Mouse (Mus musculus) intestine, postnatal 0 days (tissue): ENCODE data around the gene Pzp. TPM values are rescaled to one million over a fixed set of nuclear protein-coding genes. Genes with fewer than 3 reads are reported as not detected.

Experiments used
- ATAC-seq: fragments of 200-750 bp; cut with Nextera tagmentation; 2 replicates; pipeline ENCODE4 v1.8.0; 2017; ENCODE audit warnings: mild to moderate bottlenecking, moderate TSS enrichment, moderate library complexity
- H3K27ac ChIP-seq: fragments of 300-500 bp; sonication (generic); 2 replicates; pipeline ENCODE4 v1.5.1; 2014; ENCODE audit warnings: mild to moderate bottlenecking, low read depth, low read length, moderate library complexity
- H3K27me3 ChIP-seq: fragments of 300-500 bp; sonication (generic); replicated peaks from 2 replicates; pipeline ENCODE4 v1.6.1; 2014; ENCODE audit warnings: low read length, mixed read lengths; ENCODE audit not compliant: control insufficient read depth, insufficient read depth
- H3K36me3 ChIP-seq: fragments of 300-500 bp; sonication (generic); 2 replicates; pipeline ENCODE4 v1.6.1; 2014; ENCODE audit warnings: mild to moderate bottlenecking, moderate library complexity; ENCODE audit not compliant: control insufficient read depth, insufficient read depth
- H3K4me1 ChIP-seq: fragments of 300-500 bp; sonication (generic); replicated peaks from 2 replicates; pipeline ENCODE4 v1.6.1; 2014; ENCODE audit warnings: antibody characterized with exemption, low read length, mixed read lengths; ENCODE audit not compliant: control insufficient read depth, insufficient read depth
- H3K4me2 ChIP-seq: fragments of 300-500 bp; sonication (generic); replicated peaks from 2 replicates; pipeline ENCODE4 v1.6.1; 2014; ENCODE audit warnings: low read depth, mild to moderate bottlenecking, moderate library complexity
- H3K4me3 ChIP-seq: fragments of 300-500 bp; sonication (generic); 2 replicates; pipeline ENCODE4 v1.5.1; 2014; ENCODE audit warnings: low read depth, low read length
- H3K9ac ChIP-seq: fragments of 300-500 bp; sonication (generic); 2 replicates; pipeline ENCODE4 v1.6.1; 2014; ENCODE audit warnings: mild to moderate bottlenecking, low read depth, low read length
- H3K9me3 ChIP-seq: fragments of 300-500 bp; sonication (generic); 2 replicates; pipeline ENCODE4 v1.6.1; 2016; ENCODE audit warnings: mixed run types; ENCODE audit not compliant: control insufficient read depth
- CTCF ChIP-seq: sonication (generic); IDR thresholded peaks from 2 replicates; pipeline ENCODE4 v1.5.1; 2016; ENCODE audit warnings: low read depth, mild to moderate bottlenecking, control low read depth, antibody characterized with exemption, moderate library complexity
- WGBS: fragments of 180-500 bp; shearing (Covaris S2); extraction: QIAGEN DNeasy Blood & Tissue Kit; methylation state at CpG from one replicate; pipeline ENCODE4 v1.1.7; 2014; 5-methylcytosine and 5-hydroxymethylcytosine counted together
- polyA plus RNA-seq: library from polyadenylated mRNA; unstranded; fragments of >200 nt; fragmentation: Nextera tagmentation; extraction: Ambion mirVana; gene quantifications from 2 replicates; pipeline ENCODE4 v1.2.1, GENCODE M21; 2015

Gene Pzp
- polyA plus RNA-seq, 1 experiment from 2014 or later: 0.39 TPM

DNA sequence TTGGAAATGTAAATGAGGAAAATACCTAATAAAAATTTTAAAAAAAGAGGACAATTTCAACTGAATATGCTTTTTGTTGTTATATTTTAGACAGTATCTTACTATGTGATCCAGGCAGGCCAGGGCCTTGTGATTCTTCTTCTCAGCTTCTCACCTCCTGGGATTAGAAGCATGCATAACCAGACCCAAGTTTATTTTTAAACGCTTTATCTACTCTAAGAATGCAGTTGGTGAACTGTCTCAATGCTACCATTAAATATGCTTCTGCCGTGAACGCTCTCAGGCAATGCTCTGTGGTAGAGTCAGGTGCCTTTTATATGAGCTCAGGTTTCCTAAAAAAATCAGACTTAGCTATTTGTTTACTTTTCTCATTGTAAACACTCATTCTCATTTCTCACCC is 3.2 kb downstream of the Pzp start:
- WGBS: 86% methylated on average over 3 of the region's 3 CpGs
- no peaks in the 10 kb centered on the region for H3K27me3 ChIP-seq
- H3K36me3 ChIP-seq: no peaks in the 10 kb centered on the region
- H3K4me1 ChIP-seq: no peaks in the 10 kb centered on the region
- H3K9ac ChIP-seq: no peak overlapping the region
- TF ChIP-seq CTCF: no peak
- no peak for ATAC-seq
- H3K4me3 ChIP-seq: no peak overlapping the region
- no peaks in the 10 kb centered on the region for H3K9me3 ChIP-seq
- no peak overlapping the region for H3K27ac ChIP-seq
- no peak overlapping the region for H3K4me2 ChIP-seq

- no peaks in the 10 kb centered on the region for H3K9me3 ChIP-seq
- H3K4me2 ChIP-seq: no peak overlapping the region
- H3K4me1 ChIP-seq: no peaks in the 10 kb centered on the region
- WGBS: 90% methylated on average over 7 of the region's 7 CpGs
- H3K27me3 ChIP-seq: no peaks in the 10 kb centered on the region
- TF ChIP-seq CTCF: no peak
- no peak overlapping the region for H3K4me3 ChIP-seq
- no peak overlapping the region for H3K9ac ChIP-seq
- no peak overlapping the region for H3K27ac ChIP-seq
- H3K36me3 ChIP-seq: no peaks in the 10 kb centered on the region
- ATAC-seq: no peak
Measured at GRCm38 (mm10) chr6:128519159-128519558, 7.4 kb downstream of the Pzp start.

GRCm38 (mm10) chr6:128505676-128506236 is 20.8 kb downstream of the Pzp start:
- Histone ChIP-seq H3K27ac (no peak overlapping the region), H3K9me3 (no peaks in the 10 kb centered on the region), H3K4me1 (no peaks in the 10 kb centered on the region), H3K4me2 (no peak overlapping the region), H3K4me3 (no peak overlapping the region), H3K27me3 (no peaks in the 10 kb centered on the region), H3K36me3 (no peaks in the 10 kb centered on the region), H3K9ac (no peak overlapping the region)
- TF ChIP-seq CTCF: no peak
- WGBS: 82% methylated on average over 2 of the region's 2 CpGs
- ATAC-seq: no peak

DNA sequence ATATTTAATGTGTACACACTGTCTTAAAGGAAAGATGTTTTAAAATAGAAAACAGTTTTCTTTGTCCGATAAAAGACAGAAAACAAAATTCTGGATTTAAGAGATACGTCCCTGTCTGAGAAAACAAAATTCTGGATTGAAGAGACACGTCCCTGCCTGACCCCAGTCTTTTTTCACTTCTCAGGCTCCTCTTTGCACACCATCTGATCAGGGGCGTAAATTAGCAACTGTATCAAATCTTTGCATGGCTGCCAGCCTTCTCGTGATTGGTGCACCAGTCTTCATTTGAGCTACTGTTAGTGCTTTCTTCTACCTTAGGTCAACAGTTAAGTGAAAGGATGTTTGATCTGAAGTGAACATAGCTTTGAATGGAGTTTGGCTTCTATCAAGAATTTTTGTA is 21.8 kb downstream of the Pzp start:
- H3K4me3 ChIP-seq: no peak overlapping the region
- TF ChIP-seq CTCF: no peak

DNA sequence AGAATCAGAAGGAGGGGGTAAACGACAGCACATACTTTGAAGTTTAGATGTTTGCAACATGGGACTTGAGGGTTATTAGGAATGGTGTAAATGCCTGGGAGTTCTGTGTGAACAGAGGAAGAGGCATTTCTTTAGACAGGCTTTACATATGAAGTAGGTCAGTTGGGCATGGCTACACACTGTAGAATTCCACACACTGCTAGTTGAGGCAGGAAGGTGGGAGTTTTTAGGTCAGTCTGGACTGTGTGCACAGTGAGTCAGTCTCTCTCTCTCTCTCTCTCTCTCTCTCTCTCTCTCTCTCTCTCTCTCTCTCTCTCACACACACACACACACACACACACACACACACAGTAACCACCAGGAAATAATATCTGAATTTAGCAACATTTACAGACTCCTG is 31.2 kb downstream of the Pzp start:
- Histone ChIP-seq H3K4me3 (no peak overlapping the region), H3K36me3 (no peaks in the 10 kb centered on the region), H3K4me2 (no peak overlapping the region), H3K27ac (no peak overlapping the region), H3K4me1 (no peaks in the 10 kb centered on the region), H3K27me3 (no peaks in the 10 kb centered on the region), H3K9me3 (no peaks in the 10 kb centered on the region), H3K9ac (no peak overlapping the region)
- ATAC-seq: no peak
- TF ChIP-seq CTCF: no peak
- 73% methylated on average over 1 of the region's 1 CpGs for WGBS

More for the DNA sequence above, 21.8 kb downstream of the Pzp start:
- no peaks in the 10 kb centered on the region for H3K9me3 ChIP-seq
- no peak overlapping the region for H3K9ac ChIP-seq
- no peak for ATAC-seq
- H3K36me3 ChIP-seq: no peaks in the 10 kb centered on the region
- H3K27ac ChIP-seq: no peak overlapping the region
- no peaks in the 10 kb centered on the region for H3K27me3 ChIP-seq
- H3K4me1 ChIP-seq: no peaks in the 10 kb centered on the region
- no peak overlapping the region for H3K4me2 ChIP-seq
- 82% methylated on average over 5 of the region's 5 CpGs for WGBS

GRCm38 (mm10) chr6:128494646-128495331 is 31.7 kb downstream of the Pzp start:
- H3K9ac ChIP-seq: no peak overlapping the region
- H3K27ac ChIP-seq: no peak overlapping the region
- 77% methylated on average over 15 of the region's 15 CpGs for WGBS
- H3K9me3 ChIP-seq: no peaks in the 10 kb centered on the region
- no peak for TF ChIP-seq CTCF
- no peak overlapping the region for H3K4me3 ChIP-seq
- H3K36me3 ChIP-seq: no peaks in the 10 kb centered on the region
- no peak overlapping the region for H3K4me2 ChIP-seq
- ATAC-seq: no peak
- H3K27me3 ChIP-seq: no peaks in the 10 kb centered on the region
- no peaks in the 10 kb centered on the region for H3K4me1 ChIP-seq

- TF ChIP-seq CTCF: no peak
- H3K4me3 ChIP-seq: no peak overlapping the region
- H3K36me3 ChIP-seq: no peaks in the 10 kb centered on the region
- H3K9ac ChIP-seq: no peak overlapping the region
- H3K27ac ChIP-seq: no peak overlapping the region
- ATAC-seq: no peak
- no peak overlapping the region for H3K4me2 ChIP-seq
- no peaks in the 10 kb centered on the region for H3K9me3 ChIP-seq
- WGBS: 81% methylated on average over 4 of the region's 4 CpGs
- H3K4me1 ChIP-seq: no peaks in the 10 kb centered on the region
- H3K27me3 ChIP-seq: no peaks in the 10 kb centered on the region
Measured at GRCm38 (mm10) chr6:128491916-128492315, 34.6 kb downstream of the Pzp start.
